Mouse (Mus musculus): ENCODE data around the gene Tmem98. TPM values are rescaled to one million over a fixed set of nuclear protein-coding genes. Genes with fewer than 3 reads are reported as not detected.

The Tmem98 gene
- total and polyA plus RNA-seq, 3 experiments = 12.7 to 21.3 (median 18.4) TPM

DNA sequence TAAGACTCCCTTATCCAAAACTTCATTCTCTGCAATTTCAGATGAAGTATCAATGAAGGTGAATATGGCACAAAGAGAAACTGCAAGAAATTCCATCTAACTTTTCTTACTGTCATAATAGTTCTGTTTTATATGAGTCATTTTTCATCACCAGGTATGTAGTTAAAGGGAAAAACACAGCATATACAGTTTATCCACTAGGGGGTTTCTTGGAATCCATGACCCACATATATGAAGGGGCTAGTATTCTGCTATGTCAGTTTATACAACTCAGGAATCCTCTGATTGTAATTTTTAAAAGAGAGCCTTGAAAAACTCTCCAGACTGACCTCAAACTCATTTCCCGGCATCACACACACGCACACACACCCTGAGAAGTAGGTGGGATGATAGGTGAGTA, 32.3 kb upstream of the Tmem98 start:
- no peaks in the 10 kb centered on the region for H3K79me2 ChIP-seq (replicated peaks; ENCODE audit: control insufficient read depth, extremely low read depth, insufficient read depth, poor library complexity, severe bottlenecking)
- in situ Hi-C loops (cut with MboI; ENCODE audit: low pct_ligation_motif_present, low pct_unique_long_range_greater_than_20kb, low sequenced_read_pairs) (no loop called here), dilution Hi-C loops (cut with MboI; ENCODE audit: extremely low pct_ligation_motif_present, extremely low pct_unique_long_range_greater_than_20kb, low sequenced_read_pairs) (no loop called here)
- H3K36me3 ChIP-seq (replicated peaks in 1 of 2; ENCODE audit: control insufficient read depth in 1 of 2, insufficient read depth in 1 of 2, low read length in 1 of 2) = peaks cover 0 to 3% of the 10 kb centered on the region in 2 experiments
- H3K4me1 ChIP-seq (ENCODE audit: control insufficient read depth in 1 of 2, insufficient read depth in 2 of 2) = peaks cover 2 to 16% of the 10 kb centered on the region in 2 experiments; a peak in 3 of 4 replicates
- H3K27me3 ChIP-seq (replicated peaks) = no peaks in the 10 kb centered on the region
- no peak for DNase-seq (ENCODE audit: extremely low read depth)
- H3K9ac ChIP-seq (ENCODE audit: insufficient read depth, low read depth) = no peak overlapping the region
- TF ChIP-seq E2F4 (IDR thresholded peaks at IDR 0.05; ENCODE audit: insufficient replicate concordance, low read depth, low read length) (no peak), CTCF (conservative IDR thresholded peaks at IDR 0.05 in 1 of 2, IDR thresholded peaks at IDR 0.05 in 1 of 2; ENCODE audit: low read depth in 2 of 2, low read length in 2 of 2) (peak in 1 of 2 experiments; percentile 38; a peak in 2 of 4 replicates)
- H3K4me2 ChIP-seq (ENCODE audit: insufficient read depth, low read depth, poor library complexity, severe bottlenecking) = no peak overlapping the region
- H3K4me3 ChIP-seq (replicated peaks in 1 of 3; ENCODE audit: low read depth in 2 of 3, low read length in 2 of 3, poor library complexity in 1 of 3) = no peak overlapping the region
- H3K27ac ChIP-seq (ENCODE audit: insufficient read depth, low read depth) = no peak overlapping the region
- no peaks in the 10 kb centered on the region for H3K9me3 ChIP-seq (replicated peaks; ENCODE audit: low read length)

DNA sequence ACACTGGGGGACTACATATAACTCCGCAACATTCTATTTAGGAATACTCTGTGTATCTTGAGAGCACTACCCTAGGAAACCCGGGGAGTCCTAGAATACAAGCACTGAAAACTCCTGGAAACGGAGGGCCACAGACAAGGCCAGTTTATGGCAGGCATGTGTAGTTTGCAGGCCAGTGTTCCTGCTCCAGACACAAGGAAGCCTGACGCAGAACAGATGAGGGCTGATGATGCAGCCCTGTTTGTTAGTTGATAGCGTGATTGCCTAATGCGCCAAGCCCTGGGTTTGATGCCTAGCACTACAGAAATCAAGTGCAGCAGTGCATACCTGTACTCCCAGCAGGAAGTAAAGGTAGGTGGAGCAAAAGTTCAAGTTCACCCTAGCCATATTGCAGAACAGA, 31.8 kb upstream of the Tmem98 start:
- Histone ChIP-seq H3K9ac (ENCODE audit: insufficient read depth, low read depth) (no peak overlapping the region), H3K27ac (ENCODE audit: insufficient read depth, low read depth) (no peak overlapping the region), H3K9me3 (replicated peaks; ENCODE audit: low read length) (no peaks in the 10 kb centered on the region), H3K4me2 (ENCODE audit: insufficient read depth, low read depth, poor library complexity, severe bottlenecking) (no peak overlapping the region), H3K79me2 (replicated peaks; ENCODE audit: control insufficient read depth, extremely low read depth, insufficient read depth, poor library complexity, severe bottlenecking) (no peaks in the 10 kb centered on the region), H3K4me1 (ENCODE audit: control insufficient read depth in 1 of 2, insufficient read depth in 2 of 2) (peaks cover 2 to 16% of the 10 kb centered on the region in 2 experiments; a peak in 3 of 4 replicates), H3K36me3 (replicated peaks in 1 of 2; ENCODE audit: control insufficient read depth in 1 of 2, insufficient read depth in 1 of 2, low read length in 1 of 2) (no peaks in the 10 kb centered on the region), H3K4me3 (replicated peaks in 1 of 3; ENCODE audit: low read depth in 2 of 3, low read length in 2 of 3, poor library complexity in 1 of 3) (no peak overlapping the region), H3K27me3 (replicated peaks) (no peaks in the 10 kb centered on the region)
- DNase-seq (ENCODE audit: extremely low read depth) = no peak
- dilution Hi-C loops (cut with MboI; ENCODE audit: extremely low pct_ligation_motif_present, extremely low pct_unique_long_range_greater_than_20kb, low sequenced_read_pairs) = no loop called here
- in situ Hi-C loops (cut with MboI; ENCODE audit: low pct_ligation_motif_present, low pct_unique_long_range_greater_than_20kb, low sequenced_read_pairs) = no loop called here
- TF ChIP-seq ZMIZ1 (IDR thresholded peaks at IDR 0.05; ENCODE audit: low read depth, low read length) (no peak), CTCF (conservative IDR thresholded peaks at IDR 0.05 in 1 of 2, IDR thresholded peaks at IDR 0.05 in 1 of 2; ENCODE audit: low read depth in 2 of 2, low read length in 2 of 2) (no peak), EP300 (IDR thresholded peaks at IDR 0.05; ENCODE audit: low read length) (no peak), PAX5 (IDR thresholded peaks at IDR 0.05; ENCODE audit: low read length) (no peak), MXI1 (IDR thresholded peaks at IDR 0.05; ENCODE audit: low read depth, low read length) (no peak), MAFK (IDR thresholded peaks at IDR 0.05; ENCODE audit: insufficient replicate concordance, low read length) (no peak), TCF12 (IDR thresholded peaks at IDR 0.05; ENCODE audit: low read depth, low read length) (no peak), USF1 (IDR thresholded peaks at IDR 0.05; ENCODE audit: low read depth, low read length) (no peak), ZKSCAN1 (IDR thresholded peaks at IDR 0.05; ENCODE audit: borderline replicate concordance, low read depth, low read length) (no peak), JUN (IDR thresholded peaks at IDR 0.05; ENCODE audit: insufficient read depth, low read depth, low read length) (no peak), GABPA (IDR thresholded peaks at IDR 0.05; ENCODE audit: insufficient replicate concordance, low read depth, low read length) (no peak), MAX (IDR thresholded peaks at IDR 0.05; ENCODE audit: low read length) (no peak), MYC (IDR thresholded peaks at IDR 0.05; ENCODE audit: low read depth, low read length) (no peak), BHLHE40 (IDR thresholded peaks at IDR 0.05; ENCODE audit: low read depth, low read length) (no peak), HCFC1 (IDR thresholded peaks at IDR 0.05; ENCODE audit: low read depth, low read length) (no peak)
